Mouse (Mus musculus): ENCODE data around the gene Slc45a3. TPM values are rescaled to one million over a fixed set of nuclear protein-coding genes. Genes with fewer than 3 reads are reported as not detected.

The Slc45a3 gene
- polyA plus RNA-seq, 1 experiment from 2014 or later, result 1.9 TPM

- peaks cover 36% of the 10 kb centered on the region; the same call in 1 of the 2 replicates for H3K36me3 ChIP-seq (replicated peaks)
- WGBS, result 94% methylated on average over 7 of the region's 7 CpGs
- no peak overlapping the region for H3K27ac ChIP-seq
Observed at GRCm38 (mm10) chr1:132019876-132020275, 57.1 kb downstream of the Slc45a3 start.

GRCm38 (mm10) chr1:132022107-132022506 lies 59.3 kb downstream of the Slc45a3 start:
- Histone ChIP-seq H3K4me3 (no peak overlapping the region), H3K36me3 (replicated peaks) (peaks cover 38% of the 10 kb centered on the region; the same call in 1 of the 2 replicates), H3K4me1 (no peaks in the 10 kb centered on the region), H3K9ac (no peak overlapping the region), H3K27ac (no peak overlapping the region), H3K9me3 (no peaks in the 10 kb centered on the region), H3K27me3 (replicated peaks) (no peaks in the 10 kb centered on the region), H3K4me2 (no peak overlapping the region)
- WGBS, result 89% methylated on average over 3 of the region's 3 CpGs
- ATAC-seq (replicated peaks), result no peak

More at GRCm38 (mm10) chr1:132019876-132020275, 57.1 kb downstream of the Slc45a3 start:
- no peaks in the 10 kb centered on the region for H3K4me1 ChIP-seq
- H3K4me3 ChIP-seq, result no peak overlapping the region
- no peak for ATAC-seq (replicated peaks)
- H3K4me2 ChIP-seq, result no peak overlapping the region
- no peak overlapping the region for H3K9ac ChIP-seq
- H3K9me3 ChIP-seq, result no peaks in the 10 kb centered on the region
- no peaks in the 10 kb centered on the region for H3K27me3 ChIP-seq (replicated peaks)

DNA sequence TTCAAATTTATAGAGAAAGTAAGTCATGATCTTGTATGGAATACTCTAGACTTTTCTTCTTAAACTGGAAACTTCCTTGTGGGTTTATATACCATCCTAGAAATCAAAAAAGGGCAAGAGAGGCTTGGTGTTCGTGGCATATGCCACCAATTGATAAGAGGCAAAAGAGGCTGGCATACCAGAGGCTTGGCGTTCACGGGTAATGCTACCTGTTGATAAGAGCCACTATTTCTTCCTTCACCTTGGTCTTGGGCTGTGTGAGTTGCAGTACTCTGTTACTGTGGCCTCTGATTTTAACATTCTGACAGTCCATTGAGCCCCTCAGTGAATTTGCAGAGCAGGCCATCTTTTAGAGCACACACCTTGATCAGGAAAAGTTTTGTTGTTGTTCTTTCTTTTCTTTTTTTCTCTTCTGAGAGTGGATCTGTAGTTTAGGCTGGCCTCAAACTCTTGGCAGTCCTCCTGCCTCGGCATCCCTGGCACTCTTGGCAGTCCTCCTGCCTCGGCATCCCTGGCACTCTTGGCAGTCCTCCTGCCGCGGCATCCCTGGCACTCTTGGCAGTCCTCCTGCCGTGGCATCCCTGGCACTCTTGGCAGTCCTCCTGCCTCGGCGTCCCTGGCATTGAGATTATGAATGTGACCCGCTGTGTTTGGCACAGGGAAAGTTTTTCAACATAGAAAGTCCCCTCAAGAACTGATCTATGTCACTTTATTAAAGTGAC lies 64.3 kb downstream of the Slc45a3 start:
- Histone ChIP-seq H3K9ac (no peak overlapping the region), H3K4me3 (no peak overlapping the region), H3K27ac (no peak overlapping the region), H3K27me3 (replicated peaks) (no peaks in the 10 kb centered on the region), H3K4me1 (no peaks in the 10 kb centered on the region), H3K36me3 (replicated peaks) (peaks cover 33% of the 10 kb centered on the region; the same call in 1 of the 2 replicates), H3K4me2 (no peak overlapping the region), H3K9me3 (no peaks in the 10 kb centered on the region)
- WGBS, result 93% methylated on average over 11 of the region's 11 CpGs
- no peak for ATAC-seq (replicated peaks)

DNA sequence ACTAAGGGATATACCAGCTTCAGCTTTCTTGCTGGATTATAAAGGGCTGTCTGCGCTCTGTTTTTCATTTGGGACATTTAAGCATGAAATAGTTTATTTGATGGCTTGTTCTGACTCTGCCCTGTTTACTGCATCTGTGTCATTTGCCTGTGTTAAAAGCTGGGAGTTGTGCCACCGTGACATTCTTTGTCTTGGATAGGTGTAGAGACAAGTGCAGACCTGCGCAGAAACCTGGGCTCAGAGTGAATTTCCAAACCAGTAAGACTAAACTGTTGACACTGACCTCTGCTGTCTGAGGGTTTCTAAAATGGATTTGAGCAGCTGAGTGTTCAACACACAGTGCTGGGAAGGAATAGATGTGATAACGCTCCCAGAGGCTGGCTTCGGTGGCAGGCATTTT lies 65.2 kb downstream of the Slc45a3 start:
- Histone ChIP-seq H3K9me3 (no peaks in the 10 kb centered on the region), H3K4me1 (no peaks in the 10 kb centered on the region), H3K27me3 (replicated peaks) (no peaks in the 10 kb centered on the region), H3K4me2 (no peak overlapping the region), H3K9ac (no peak overlapping the region), H3K27ac (no peak overlapping the region), H3K4me3 (no peak overlapping the region), H3K36me3 (replicated peaks) (peaks cover 30% of the 10 kb centered on the region; the same call in 1 of the 2 replicates)
- 95% methylated on average over 5 of the region's 5 CpGs for WGBS
- ATAC-seq (replicated peaks), result no peak

GRCm38 (mm10) chr1:132028413-132028812 lies 65.6 kb downstream of the Slc45a3 start:
- Histone ChIP-seq H3K9ac (no peak overlapping the region), H3K4me1 (no peaks in the 10 kb centered on the region), H3K4me2 (no peak overlapping the region), H3K9me3 (no peaks in the 10 kb centered on the region), H3K4me3 (no peak overlapping the region), H3K27ac (no peak overlapping the region), H3K27me3 (replicated peaks) (no peaks in the 10 kb centered on the region), H3K36me3 (replicated peaks) (peaks cover 26% of the 10 kb centered on the region; the same call in 1 of the 2 replicates)
- 88% methylated on average over 9 of the region's 9 CpGs for WGBS
- ATAC-seq (replicated peaks), result no peak

GRCm38 (mm10) chr1:132030574-132030973 lies 67.8 kb downstream of the Slc45a3 start:
- no peaks in the 10 kb centered on the region for H3K27me3 ChIP-seq (replicated peaks)
- H3K36me3 ChIP-seq (replicated peaks), result peaks cover 17% of the 10 kb centered on the region; the same call in 1 of the 2 replicates

GRCm38 (mm10) chr1:132032172-132032571 lies 69.4 kb downstream of the Slc45a3 start:
- peaks cover 11% of the 10 kb centered on the region; the same call in 1 of the 2 replicates for H3K36me3 ChIP-seq (replicated peaks)
- H3K27me3 ChIP-seq (replicated peaks), result no peaks in the 10 kb centered on the region
- H3K27ac ChIP-seq, result no peak overlapping the region
- H3K9ac ChIP-seq, result no peak overlapping the region
- 93% methylated on average over 7 of the region's 7 CpGs for WGBS
- no peak overlapping the region for H3K4me3 ChIP-seq
- H3K4me1 ChIP-seq, result no peaks in the 10 kb centered on the region
- no peaks in the 10 kb centered on the region for H3K9me3 ChIP-seq
- H3K4me2 ChIP-seq, result no peak overlapping the region
- no peak for ATAC-seq (replicated peaks)

More at GRCm38 (mm10) chr1:132030574-132030973, 67.8 kb downstream of the Slc45a3 start:
- no peak for ATAC-seq (replicated peaks)
- no peaks in the 10 kb centered on the region for H3K9me3 ChIP-seq
- H3K4me2 ChIP-seq, result no peak overlapping the region
- WGBS, result 60% methylated on average over 2 of the region's 2 CpGs
- no peak overlapping the region for H3K9ac ChIP-seq
- H3K4me3 ChIP-seq, result no peak overlapping the region
- no peak overlapping the region for H3K27ac ChIP-seq
- H3K4me1 ChIP-seq, result no peaks in the 10 kb centered on the region

Other genes starting within 250 kb of the Slc45a3 start
- gene Slc26a9, start 218.9 kb upstream of the Slc45a3 start, polyA plus RNA-seq (2015; fragmentation: Nextera tagmentation; extraction: Ambion mirVana), result 0.05 and 0.08 TPM in 2 replicates
- gene Pm20d1, start 165.6 kb upstream of the Slc45a3 start, polyA plus RNA-seq (2015; fragmentation: Nextera tagmentation; extraction: Ambion mirVana), result 0.22 and 0.29 TPM in 2 replicates
- 20.3 and 22.3 TPM in 2 replicates for gene Slc41a1, start 135.5 kb upstream of the Slc45a3 start, polyA plus RNA-seq (2015; fragmentation: Nextera tagmentation; extraction: Ambion mirVana)
- gene Rab29, start 95.7 kb upstream of the Slc45a3 start, polyA plus RNA-seq (2015; fragmentation: Nextera tagmentation; extraction: Ambion mirVana), result 7.0 and 7.5 TPM in 2 replicates
- gene Nucks1, start 52.4 kb upstream of the Slc45a3 start, polyA plus RNA-seq (2015; fragmentation: Nextera tagmentation; extraction: Ambion mirVana), result 44.9 and 49.2 TPM in 2 replicates
- 12.7 and 13.1 TPM in 2 replicates for gene Elk4, start 44.6 kb downstream of the Slc45a3 start, polyA plus RNA-seq (2015; fragmentation: Nextera tagmentation; extraction: Ambion mirVana)
- gene Mfsd4a, start 105.1 kb downstream of the Slc45a3 start, polyA plus RNA-seq (2015; fragmentation: Nextera tagmentation; extraction: Ambion mirVana), result 7.8 and 8.5 TPM in 2 replicates
- 1.1 and 1.5 TPM in 2 replicates for gene Cdk18, start 176.7 kb downstream of the Slc45a3 start, polyA plus RNA-seq (2015; fragmentation: Nextera tagmentation; extraction: Ambion mirVana)
- 14.9 and 19.8 TPM in 2 replicates for gene Lemd1, start 228.5 kb downstream of the Slc45a3 start, polyA plus RNA-seq (2015; fragmentation: Nextera tagmentation; extraction: Ambion mirVana)
- 3.7 and 3.8 TPM in 2 replicates for gene AC124108.1, start 228.5 kb downstream of the Slc45a3 start, polyA plus RNA-seq (2015; fragmentation: Nextera tagmentation; extraction: Ambion mirVana)

Measured in midbrain, embryonic 15.5 days (tissue).